ENCODE assay signal across 8 mouse cellular contexts in genomic region chr2:170731632-170732561, GRCm38 (mm10). TPM values are rescaled to one million over a fixed set of nuclear protein-coding genes. Genes with fewer than 3 reads are reported as not detected.
DNase-seq lines count a peak whose midpoint lies in the region; ATAC-seq and TF ChIP-seq lines count a peak whose summit lies in the region.

Dok5 (plus strand) TSS chr2:170731807.

- no peaks in the 10 kb centered on the region for H3K9me3 ChIP-seq in embryonic facial prominence, embryonic 11.5 days (replicated peaks; ENCODE audit: control insufficient read depth, low read length)
- H3K9me3 ChIP-seq in limb, embryonic 10.5 days (replicated peaks): no peaks in the 10 kb centered on the region
- no peaks in the 10 kb centered on the region for H3K9me3 ChIP-seq in midbrain, embryonic 13.5 days
- H3K9me3 ChIP-seq in stomach, postnatal 0 days (ENCODE audit: control insufficient read depth, low read length): no peaks in the 10 kb centered on the region

- H3K27ac ChIP-seq in embryonic facial prominence, embryonic 11.5 days (replicated peaks; ENCODE audit: low read depth, low read length): no peak within 1 kb of the TSS
- H3K27ac ChIP-seq in heart, adult 2 months: peak within 1 kb of the TSS; percentile 54
- H3K27ac ChIP-seq in limb, embryonic 10.5 days: peak within 1 kb of the TSS; percentile 69
- peak within 1 kb of the TSS; percentile 89 for H3K27ac ChIP-seq in midbrain, embryonic 13.5 days
- no peak within 1 kb of the TSS for H3K27ac ChIP-seq in stomach, postnatal 0 days (replicated peaks)

- H3K4me2 ChIP-seq in embryonic facial prominence, embryonic 11.5 days (ENCODE audit: low read depth, low read length): peak within 1 kb of the TSS; percentile 96
- H3K4me2 ChIP-seq in midbrain, embryonic 13.5 days (replicated peaks): peak within 1 kb of the TSS; percentile 88
- H3K4me2 ChIP-seq in stomach, postnatal 0 days (replicated peaks; ENCODE audit: low read depth): peak within 1 kb of the TSS; percentile 71

- no peak for TF ChIP-seq POLR2A in heart, adult 2 months (IDR thresholded peaks at IDR 0.05; ENCODE audit: insufficient read depth, low read depth, low read length)

- intact Hi-C loops in heart, adult 2 months (cut with DNase I): loop anchor here (5.0 kb wide), 1 partner anchor 125 kb away; no protein-coding TSS in a partner anchor

- peak within 1 kb of the TSS; percentile 60 for H3K9ac ChIP-seq in embryonic facial prominence, embryonic 11.5 days (replicated peaks; ENCODE audit: low read length)
- peak within 1 kb of the TSS; percentile 17; the same call in 1 of the 2 replicates for H3K9ac ChIP-seq in heart, adult 2 months (ENCODE audit: low read depth, low read length)
- peak within 1 kb of the TSS; percentile 76 for H3K9ac ChIP-seq in midbrain, embryonic 13.5 days (replicated peaks)
- peak within 1 kb of the TSS; percentile 13; the same call in 1 of the 2 replicates for H3K9ac ChIP-seq in stomach, postnatal 0 days (ENCODE audit: low read length)

- peak within 1 kb of the TSS; percentile 40 for H3K4me3 ChIP-seq in embryonic facial prominence, embryonic 11.5 days (ENCODE audit: low read depth, low read length)
- peak within 1 kb of the TSS; percentile 48 for H3K4me3 ChIP-seq in heart, adult 2 months
- H3K4me3 ChIP-seq in limb, embryonic 10.5 days: peak within 1 kb of the TSS; percentile 67
- peak within 1 kb of the TSS; percentile 57 for H3K4me3 ChIP-seq in midbrain, embryonic 13.5 days (replicated peaks)
- peak within 1 kb of the TSS; percentile 50 for H3K4me3 ChIP-seq in stomach, postnatal 0 days (ENCODE audit: low read depth, low read length)

- H3K4me1 ChIP-seq in embryonic facial prominence, embryonic 11.5 days (ENCODE audit: control insufficient read depth, insufficient read depth, low read length): no peaks in the 10 kb centered on the region
- no peaks in the 10 kb centered on the region for H3K4me1 ChIP-seq in heart, adult 2 months (ENCODE audit: control insufficient read depth, insufficient read depth, low read length)
- H3K4me1 ChIP-seq in limb, embryonic 10.5 days: peaks cover 20% of the 10 kb centered on the region
- peaks cover 40% of the 10 kb centered on the region for H3K4me1 ChIP-seq in midbrain, embryonic 13.5 days (replicated peaks)
- no peaks in the 10 kb centered on the region for H3K4me1 ChIP-seq in stomach, postnatal 0 days (replicated peaks; ENCODE audit: control insufficient read depth, insufficient read depth)

- no peaks in the 10 kb centered on the region for H3K79me2 ChIP-seq in heart, adult 2 months (replicated peaks; ENCODE audit: control insufficient read depth, insufficient read depth, low read length)

- H3K36me3 ChIP-seq in embryonic facial prominence, embryonic 11.5 days (replicated peaks; ENCODE audit: control insufficient read depth, insufficient read depth, low read depth, low read length): no peaks in the 10 kb centered on the region
- no peaks in the 10 kb centered on the region for H3K36me3 ChIP-seq in heart, adult 2 months (ENCODE audit: control insufficient read depth, insufficient read depth, low read length)
- H3K36me3 ChIP-seq in limb, embryonic 10.5 days: no peaks in the 10 kb centered on the region
- no peaks in the 10 kb centered on the region for H3K36me3 ChIP-seq in midbrain, embryonic 13.5 days
- H3K36me3 ChIP-seq in stomach, postnatal 0 days (ENCODE audit: control insufficient read depth, insufficient read depth, low read length): no peaks in the 10 kb centered on the region

- peak; percentile 64 for DNase-seq in adrenal gland, postnatal 25 days
- peak; percentile 77 for DNase-seq in embryonic facial prominence, embryonic 11.5 days (ENCODE audit: low spot score)
- peak; percentile 82 to 83 for DNase-seq in heart, adult 2 months
- peak; percentile 5 for DNase-seq in kidney, adult 9 months
- DNase-seq in limb, embryonic 10.5 days (ENCODE audit: low spot score): peak; percentile 69
- DNase-seq in stomach, postnatal 0 days (ENCODE audit: low spot score): peak; percentile 55
- DNase-seq in T-cell, adult 2 months (ENCODE audit: low spot score): no peak

- 2% methylated on average over 52 of the region's 53 CpGs for WGBS in embryonic facial prominence, embryonic 11.5 days
- whole genome bisulfite sequencing in heart, adult 2 months: 2% methylated on average over 51 of the region's 53 CpGs
- WGBS in limb, embryonic 10.5 days: 2% methylated on average over 52 of the region's 53 CpGs
- WGBS in midbrain, embryonic 13.5 days: 2% methylated on average over 53 of the region's 53 CpGs
- 6% methylated on average over 46 of the region's 53 CpGs for WGBS in stomach, postnatal 0 days

- no peak for TF ChIP-seq EP300 in heart, adult 2 months (IDR thresholded peaks at IDR 0.05; ENCODE audit: insufficient read depth, low read depth, low read length)
- no peak for TF ChIP-seq EP300 in stomach, postnatal 0 days (optimal IDR thresholded peaks at IDR 0.05)

- H3K27me3 ChIP-seq in embryonic facial prominence, embryonic 11.5 days (ENCODE audit: control insufficient read depth, insufficient read depth, low read length): no peaks in the 10 kb centered on the region
- no peaks in the 10 kb centered on the region for H3K27me3 ChIP-seq in heart, adult 2 months (ENCODE audit: control insufficient read depth, insufficient read depth, low read length)
- peaks cover 38% of the 10 kb centered on the region for H3K27me3 ChIP-seq in limb, embryonic 10.5 days (ENCODE audit: low read depth, poor library complexity, severe bottlenecking)
- H3K27me3 ChIP-seq in midbrain, embryonic 13.5 days: no peaks in the 10 kb centered on the region
- H3K27me3 ChIP-seq in stomach, postnatal 0 days (ENCODE audit: control insufficient read depth, insufficient read depth, low read length): no peaks in the 10 kb centered on the region

- ATAC-seq in embryonic facial prominence, embryonic 11.5 days (replicated peaks; ENCODE audit: insufficient number of reproducible peaks, low FRiP score, low TSS enrichment, low read depth): peak; percentile 87
- peak; percentile 92 for ATAC-seq in midbrain, embryonic 13.5 days
- ATAC-seq in stomach, postnatal 0 days (ENCODE audit: low FRiP score, low TSS enrichment): peak; percentile 66

- no peak for TF ChIP-seq CTCF in heart, adult 2 months (IDR thresholded peaks at IDR 0.05)
- no peak for TF ChIP-seq CTCF in stomach, postnatal 0 days (IDR thresholded peaks at IDR 0.05; ENCODE audit: low read depth)

RNA-seq across cellular contexts. Expression of gene Dok5, which starts in this region (rescaled TPM):
- total RNA-seq in adrenal gland, postnatal 25 days (2021): 0.58 TPM in 1 of 2 replicates, not detected in the other
- polyA plus RNA-seq in embryonic facial prominence, embryonic 11.5 days (2014; fragmentation: Nextera tagmentation; extraction: Ambion mirVana): 10.1 and 12.6 TPM in 2 replicates
- total RNA-seq in heart, adult 2 months (2021): under 1 TPM in 1 of 2 experiments, not detected in 1; 0.41 TPM
- 1.4 and 1.6 TPM in 2 replicates for polyA plus RNA-seq in heart, adult 2 months (2012; rRNA removed)
- polyA plus RNA-seq in limb, embryonic 10.5 days (2016; fragmentation: Nextera tagmentation; extraction: Ambion mirVana): 0.85 and 1.8 TPM in 2 replicates
- 41.1 and 42.7 TPM in 2 replicates for polyA plus RNA-seq in midbrain, embryonic 13.5 days (2015; fragmentation: Nextera tagmentation; extraction: Ambion mirVana)
- polyA plus RNA-seq in stomach, postnatal 0 days (2015; fragmentation: Nextera tagmentation; extraction: Ambion mirVana): 0.53 and 0.78 TPM in 2 replicates

Comparison
In these comparisons a context has a peak if more than half of its experiments do, and no peak if none do; other contexts are left out.
1. Peak in DNase-seq in adrenal gland, postnatal 25 days; RNA of the gene not detected or under 1 TPM.
2. Peak in DNase-seq, ATAC-seq, H3K4me3 ChIP-seq, H3K9ac ChIP-seq and H3K4me2 ChIP-seq in stomach, postnatal 0 days; RNA of the gene not detected or under 1 TPM.
3. H3K27ac ChIP-seq: peak in heart, adult 2 months (single experiment), limb, embryonic 10.5 days (single experiment) and midbrain, embryonic 13.5 days (single experiment); none in embryonic facial prominence, embryonic 11.5 days (single experiment) and stomach, postnatal 0 days (single experiment).
4. H3K9ac ChIP-seq: peak in every context shown above with its lines; median percentile 76 in midbrain, embryonic 13.5 days; 60 in embryonic facial prominence, embryonic 11.5 days; 17 in heart, adult 2 months; 13 in stomach, postnatal 0 days.
5. Peak in every context shown above with its lines, with median percentiles within 50 percentile points of each other: ATAC-seq, H3K4me2 ChIP-seq and H3K4me3 ChIP-seq.